Mouse (Mus musculus) stomach, embryonic 15.5 days (tissue): ENCODE data around the gene Auts2. TPM values are rescaled to one million over a fixed set of nuclear protein-coding genes. Genes with fewer than 3 reads are reported as not detected.

ENCODE experiments used
- ATAC-seq: fragments of 200-750 bp; cut with Nextera tagmentation; 2 replicates; pipeline ENCODE4 v1.8.0; 2017; ENCODE audit warnings: low read depth, moderate number of reproducible peaks, moderate TSS enrichment; ENCODE audit not compliant: insufficient read depth, low FRiP score
- H3K27ac ChIP-seq: fragments of 300-500 bp; sonication (generic); 2 replicates; pipeline ENCODE4 v1.5.1; 2015; ENCODE audit warnings: mild to moderate bottlenecking, inconsistent platforms
- H3K27me3 ChIP-seq: fragments of 300-500 bp; sonication (generic); replicated peaks from 2 replicates; pipeline ENCODE4 v1.6.1; 2015; ENCODE audit warnings: inconsistent platforms
- H3K36me3 ChIP-seq: fragments of 300-500 bp; sonication (generic); 2 replicates; pipeline ENCODE4 v1.6.1; 2015; ENCODE audit warnings: inconsistent platforms
- H3K4me1 ChIP-seq: fragments of 300-500 bp; sonication (generic); 2 replicates; pipeline ENCODE4 v1.6.1; 2015; ENCODE audit warnings: inconsistent platforms
- H3K4me2 ChIP-seq: fragments of 300-500 bp; sonication (generic); 2 replicates; pipeline ENCODE4 v1.6.1; 2015; ENCODE audit warnings: mild to moderate bottlenecking, inconsistent platforms
- H3K4me3 ChIP-seq: fragments of 300-500 bp; sonication (generic); replicated peaks from 2 replicates; pipeline ENCODE4 v1.5.1; 2015; ENCODE audit warnings: inconsistent platforms
- H3K9ac ChIP-seq: fragments of 300-500 bp; sonication (generic); 2 replicates; pipeline ENCODE4 v1.6.1; 2015; ENCODE audit warnings: inconsistent platforms
- H3K9me3 ChIP-seq: fragments of 300-500 bp; sonication (generic); 2 replicates; pipeline ENCODE4 v1.6.1; 2016; ENCODE audit warnings: inconsistent platforms
- WGBS: fragments of 180-500 bp; shearing (Covaris S2); methylation state at CpG from one replicate; pipeline ENCODE4 v1.1.7; 2015; 5-methylcytosine and 5-hydroxymethylcytosine counted together
- polyA plus RNA-seq: library from polyadenylated mRNA; unstranded; fragments of >200 nt; fragmentation: Nextera tagmentation; extraction: Ambion mirVana; gene quantifications from 2 replicates; pipeline ENCODE4 v1.2.1, GENCODE M21; 2015

Auts2 gene
- polyA plus RNA-seq, 1 experiment from 2014 or later = 25.5 TPM

- H3K36me3 ChIP-seq = no peaks in the 10 kb centered on the region
- H3K9me3 ChIP-seq = no peaks in the 10 kb centered on the region
- no peak overlapping the region for H3K4me3 ChIP-seq
- H3K27me3 ChIP-seq = no peaks in the 10 kb centered on the region
- WGBS = 62% methylated on average over 19 of the region's 19 CpGs
- no peak for ATAC-seq
- 0 out of 2 replicates have a peak, but pooled peaks cover 2% of the 10 kb centered on the region for H3K4me1 ChIP-seq
- no peak overlapping the region for H3K27ac ChIP-seq
- H3K9ac ChIP-seq = no peak overlapping the region
- H3K4me2 ChIP-seq = no peak overlapping the region
Measured at GRCm38 (mm10) chr5:131717359-131717965, 825.7 kb downstream of the Auts2 start.

GRCm38 (mm10) chr5:131714979-131715378, 828.2 kb downstream of the Auts2 start:
- Histone ChIP-seq H3K36me3 (no peaks in the 10 kb centered on the region), H3K27ac (no peak overlapping the region), H3K9ac (no peak overlapping the region), H3K27me3 (no peaks in the 10 kb centered on the region), H3K4me3 (no peak overlapping the region), H3K4me2 (no peak overlapping the region), H3K4me1 (0 out of 2 replicates have a peak, but pooled peaks cover 2% of the 10 kb centered on the region), H3K9me3 (no peaks in the 10 kb centered on the region)
- 76% methylated on average over 5 of the region's 5 CpGs for WGBS
- no peak for ATAC-seq

GRCm38 (mm10) chr5:131712441-131712840, 830.7 kb downstream of the Auts2 start:
- no peaks in the 10 kb centered on the region for H3K27me3 ChIP-seq
- no peaks in the 10 kb centered on the region for H3K36me3 ChIP-seq
- no peak overlapping the region for H3K4me2 ChIP-seq
- no peaks in the 10 kb centered on the region for H3K4me1 ChIP-seq
- 88% methylated on average over 2 of the region's 2 CpGs for WGBS
- no peak overlapping the region for H3K27ac ChIP-seq
- no peaks in the 10 kb centered on the region for H3K9me3 ChIP-seq
- ATAC-seq = no peak
- H3K4me3 ChIP-seq = no peak overlapping the region
- H3K9ac ChIP-seq = no peak overlapping the region

- Histone ChIP-seq H3K27me3 (no peaks in the 10 kb centered on the region), H3K9ac (no peak overlapping the region), H3K27ac (no peak overlapping the region), H3K4me3 (no peak overlapping the region), H3K9me3 (no peaks in the 10 kb centered on the region), H3K4me1 (no peaks in the 10 kb centered on the region), H3K36me3 (no peaks in the 10 kb centered on the region), H3K4me2 (no peak overlapping the region)
- no peak for ATAC-seq
- 32% methylated on average over 5 of the region's 5 CpGs for WGBS
Measured at GRCm38 (mm10) chr5:131711474-131712129, 831.5 kb downstream of the Auts2 start.

GRCm38 (mm10) chr5:131710735-131711473, 832.2 kb downstream of the Auts2 start:
- no peaks in the 10 kb centered on the region for H3K27me3 ChIP-seq
- H3K36me3 ChIP-seq = no peaks in the 10 kb centered on the region
- no peak overlapping the region for H3K4me2 ChIP-seq
- H3K9ac ChIP-seq = no peak overlapping the region
- H3K9me3 ChIP-seq = no peaks in the 10 kb centered on the region
- no peak for ATAC-seq
- H3K27ac ChIP-seq = no peak overlapping the region
- WGBS = 38% methylated on average over 8 of the region's 8 CpGs
- no peak overlapping the region for H3K4me3 ChIP-seq
- no peaks in the 10 kb centered on the region for H3K4me1 ChIP-seq

GRCm38 (mm10) chr5:131707471-131707870, 835.7 kb downstream of the Auts2 start:
- H3K36me3 ChIP-seq = no peaks in the 10 kb centered on the region
- no peak overlapping the region for H3K4me3 ChIP-seq
- no peaks in the 10 kb centered on the region for H3K9me3 ChIP-seq
- H3K9ac ChIP-seq = no peak overlapping the region
- 76% methylated on average over 7 of the region's 7 CpGs for WGBS
- no peak for ATAC-seq
- H3K27ac ChIP-seq = no peak overlapping the region
- H3K27me3 ChIP-seq = no peaks in the 10 kb centered on the region
- no peak overlapping the region for H3K4me2 ChIP-seq
- no peaks in the 10 kb centered on the region for H3K4me1 ChIP-seq

- no peak for ATAC-seq
- H3K9me3 ChIP-seq = no peaks in the 10 kb centered on the region
Measured at GRCm38 (mm10) chr5:131703729-131704128, 839.4 kb downstream of the Auts2 start.

GRCm38 (mm10) chr5:131702840-131703392, 840.2 kb downstream of the Auts2 start:
- Histone ChIP-seq H3K27ac (no peak overlapping the region), H3K4me2 (no peak overlapping the region), H3K9ac (no peak overlapping the region), H3K36me3 (no peaks in the 10 kb centered on the region), H3K4me3 (no peak overlapping the region), H3K4me1 (no peaks in the 10 kb centered on the region), H3K9me3 (no peaks in the 10 kb centered on the region), H3K27me3 (no peaks in the 10 kb centered on the region)
- no peak for ATAC-seq
- WGBS = 76% methylated on average over 6 of the region's 6 CpGs

More at GRCm38 (mm10) chr5:131703729-131704128, 839.4 kb downstream of the Auts2 start:
- Histone ChIP-seq H3K4me2 (no peak overlapping the region), H3K36me3 (no peaks in the 10 kb centered on the region), H3K27ac (no peak overlapping the region), H3K9ac (no peak overlapping the region), H3K4me3 (no peak overlapping the region), H3K27me3 (no peaks in the 10 kb centered on the region), H3K4me1 (no peaks in the 10 kb centered on the region)
- WGBS = 52% methylated on average over 6 of the region's 6 CpGs

GRCm38 (mm10) chr5:131698900-131699299, 844.2 kb downstream of the Auts2 start:
- Histone ChIP-seq H3K4me2 (no peak overlapping the region), H3K36me3 (no peaks in the 10 kb centered on the region), H3K4me1 (no peaks in the 10 kb centered on the region), H3K27me3 (no peaks in the 10 kb centered on the region), H3K9me3 (no peaks in the 10 kb centered on the region), H3K27ac (no peak overlapping the region), H3K4me3 (no peak overlapping the region), H3K9ac (no peak overlapping the region)
- ATAC-seq = no peak
- WGBS = 93% methylated on average over 7 of the region's 7 CpGs

- no peak overlapping the region for H3K9ac ChIP-seq
- H3K36me3 ChIP-seq = no peaks in the 10 kb centered on the region
- no peaks in the 10 kb centered on the region for H3K27me3 ChIP-seq
- no peak overlapping the region for H3K27ac ChIP-seq
- H3K4me2 ChIP-seq = no peak overlapping the region
- H3K4me1 ChIP-seq = no peaks in the 10 kb centered on the region
- no peak overlapping the region for H3K4me3 ChIP-seq
- 81% methylated on average over 1 of the region's 1 CpGs for WGBS
- no peak for ATAC-seq
- no peaks in the 10 kb centered on the region for H3K9me3 ChIP-seq
Measured at GRCm38 (mm10) chr5:131690781-131691180, 852.4 kb downstream of the Auts2 start.

- Histone ChIP-seq H3K36me3 (no peaks in the 10 kb centered on the region), H3K4me1 (no peaks in the 10 kb centered on the region), H3K4me3 (no peak overlapping the region), H3K27me3 (no peaks in the 10 kb centered on the region), H3K4me2 (no peak overlapping the region), H3K9ac (no peak overlapping the region), H3K27ac (no peak overlapping the region), H3K9me3 (no peaks in the 10 kb centered on the region)
- ATAC-seq = no peak
- WGBS = 72% methylated on average over 8 of the region's 8 CpGs
Measured at GRCm38 (mm10) chr5:131686956-131687618, 856.1 kb downstream of the Auts2 start.
